Mouse (Mus musculus): ENCODE results near the gene Ccdc136.
A peak's percentile ranks its signal among the peaks of the same experiment; 100 is the strongest.

The Ccdc136 gene

DNA sequence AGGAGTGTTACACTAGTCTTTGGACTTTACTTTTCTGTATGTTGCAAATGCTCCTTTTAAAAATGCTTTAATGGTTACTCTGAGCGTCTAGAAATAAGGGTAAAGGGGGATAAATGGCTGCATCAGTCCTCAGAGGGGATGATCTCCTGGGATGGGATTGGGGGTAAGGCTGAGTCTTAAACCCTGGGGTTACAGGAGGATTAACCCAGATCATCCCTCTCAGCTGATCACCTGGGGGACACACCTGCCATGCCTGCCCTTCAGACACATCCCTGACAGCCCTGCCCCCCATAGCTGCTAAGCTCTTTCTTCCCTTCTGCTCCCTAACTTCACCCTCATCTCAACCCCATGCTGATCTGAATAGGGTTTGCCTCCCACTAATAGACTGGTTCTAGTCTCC, 1.8 kb upstream of the Ccdc136 start:
- DNase-seq (ENCODE audit: low spot score in 2 of 2): no peak

DNA sequence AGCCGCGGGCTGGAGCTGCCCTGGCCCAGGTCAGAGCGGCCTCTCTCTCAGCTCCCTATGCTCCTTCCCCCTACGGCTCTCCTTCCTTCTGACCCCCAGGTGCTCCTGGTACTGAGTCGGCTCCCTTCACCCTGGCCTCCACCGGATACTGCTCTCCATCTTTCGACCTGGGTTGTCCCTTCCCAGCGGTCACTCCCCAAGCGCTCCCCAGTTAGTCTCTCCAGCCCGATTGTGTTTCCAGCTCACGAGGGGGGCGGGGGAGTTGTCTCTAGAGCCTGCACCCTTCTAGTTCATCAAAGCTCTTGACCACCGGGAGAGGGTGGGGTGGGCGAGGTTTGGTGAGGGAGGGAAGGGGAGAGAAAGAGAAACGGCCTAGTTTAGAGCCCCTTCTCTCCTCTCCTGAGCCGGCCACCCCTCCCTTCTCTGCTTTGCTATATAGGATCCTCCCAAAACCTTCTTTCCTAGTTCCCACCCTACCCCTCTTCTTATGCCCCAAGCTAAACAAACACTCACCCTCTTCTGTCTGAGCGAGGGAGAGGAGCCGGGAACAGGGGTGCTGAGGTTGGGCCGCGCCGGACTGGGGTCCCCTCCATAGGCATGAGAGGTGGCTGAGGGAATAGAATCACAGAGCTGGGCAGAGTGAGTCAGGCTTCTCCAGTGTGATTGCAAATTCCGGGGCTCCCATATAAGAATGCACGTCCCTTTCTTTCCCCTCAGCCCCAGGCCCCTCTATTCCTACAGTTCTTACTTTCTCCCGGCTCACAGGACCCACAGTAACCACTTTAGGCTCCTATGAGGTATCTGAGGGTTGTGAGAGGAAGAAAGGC, 818 bp downstream of the Ccdc136 start:
- peak in 1 of 2 experiments; percentile 14 for DNase-seq (ENCODE audit: low spot score in 2 of 2)

- DNase-seq (ENCODE audit: low spot score in 2 of 2): peak in 1 of 2 experiments; percentile 18
Observed at GRCm38 (mm10) chr6:29397575-29397974, 1.5 kb downstream of the Ccdc136 start.

DNA sequence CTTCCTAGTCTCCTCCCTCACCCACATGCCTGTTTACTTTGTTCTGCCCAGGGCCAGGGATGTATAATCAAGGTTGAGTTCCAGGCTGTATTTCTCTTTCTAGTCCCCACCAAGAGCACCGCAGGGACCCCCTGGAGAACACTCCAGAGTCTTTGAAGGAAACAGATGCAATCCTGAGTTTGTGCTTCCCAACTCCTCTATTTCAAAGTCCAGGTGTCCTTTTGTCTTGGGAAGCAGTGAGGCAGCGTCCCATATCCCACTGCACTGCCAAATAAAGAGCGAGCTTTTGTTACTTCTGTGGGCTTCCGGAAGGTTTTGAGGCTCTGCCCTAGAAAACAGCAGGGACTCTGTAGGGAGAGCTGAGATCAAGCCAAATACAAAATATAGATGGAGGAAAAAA, 3.7 kb downstream of the Ccdc136 start:
- no peak for DNase-seq (ENCODE audit: low spot score in 2 of 2)

DNA sequence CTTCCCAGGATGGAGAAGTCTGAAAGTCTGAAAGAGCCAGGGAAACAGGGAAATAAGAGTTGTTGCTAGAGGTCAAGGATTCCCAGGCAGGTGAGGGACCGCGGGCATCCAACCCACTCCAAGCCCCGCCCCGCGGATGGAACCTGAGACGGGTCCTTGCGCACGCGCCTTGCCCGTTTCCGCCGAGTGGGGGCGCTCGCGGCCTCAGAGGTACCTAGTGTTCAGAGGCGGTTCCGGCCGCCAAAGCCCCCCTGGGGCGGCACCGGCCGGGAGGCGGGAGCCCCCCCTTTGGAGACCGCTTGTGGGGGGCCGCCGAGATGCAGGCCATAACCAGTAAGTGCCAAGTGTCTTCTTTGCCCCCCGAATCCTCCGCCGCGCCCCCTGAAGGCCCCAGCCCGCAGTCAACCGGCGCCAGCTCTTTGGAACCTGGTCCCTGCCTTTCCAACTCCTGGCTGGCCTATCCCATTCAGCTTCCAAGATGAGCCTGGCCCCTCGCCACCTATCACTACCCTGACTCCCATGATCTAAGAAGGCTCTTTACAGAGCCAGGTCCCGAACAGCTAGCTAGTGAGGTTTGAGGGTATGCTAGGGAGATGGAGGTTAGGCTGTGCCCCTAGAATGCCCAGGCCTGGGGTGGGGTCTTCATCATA, 6.7 kb downstream of the Ccdc136 start:
- no peak for DNase-seq (ENCODE audit: low spot score in 2 of 2)

- DNase-seq (ENCODE audit: low spot score in 2 of 2): no peak
Observed at GRCm38 (mm10) chr6:29406412-29406811, 10.3 kb downstream of the Ccdc136 start.

DNA sequence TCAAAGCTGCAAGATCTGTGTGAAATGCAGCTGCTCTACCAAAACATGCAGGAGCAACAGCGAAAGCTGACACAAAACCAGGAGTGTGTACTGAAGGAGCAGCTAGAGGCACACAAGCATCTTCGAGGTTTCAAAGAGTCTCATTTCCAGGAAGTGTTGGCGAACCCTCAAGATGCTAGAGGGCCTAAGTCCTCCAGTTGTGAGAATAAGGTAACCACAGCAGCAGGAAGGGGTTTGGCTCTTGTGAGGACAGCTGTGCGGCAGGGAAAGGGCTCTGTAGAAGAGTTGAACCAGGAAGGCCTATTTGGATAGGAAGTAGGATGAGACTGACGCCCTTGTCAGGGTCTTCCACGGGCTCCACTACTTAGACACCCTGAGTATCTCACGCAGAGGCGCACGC, 19.3 kb downstream of the Ccdc136 start:
- no peak for DNase-seq (ENCODE audit: low spot score in 2 of 2)

- no peak for DNase-seq (ENCODE audit: low spot score in 2 of 2)
Observed at GRCm38 (mm10) chr6:29420596-29420995, 24.5 kb downstream of the Ccdc136 start.

DNA sequence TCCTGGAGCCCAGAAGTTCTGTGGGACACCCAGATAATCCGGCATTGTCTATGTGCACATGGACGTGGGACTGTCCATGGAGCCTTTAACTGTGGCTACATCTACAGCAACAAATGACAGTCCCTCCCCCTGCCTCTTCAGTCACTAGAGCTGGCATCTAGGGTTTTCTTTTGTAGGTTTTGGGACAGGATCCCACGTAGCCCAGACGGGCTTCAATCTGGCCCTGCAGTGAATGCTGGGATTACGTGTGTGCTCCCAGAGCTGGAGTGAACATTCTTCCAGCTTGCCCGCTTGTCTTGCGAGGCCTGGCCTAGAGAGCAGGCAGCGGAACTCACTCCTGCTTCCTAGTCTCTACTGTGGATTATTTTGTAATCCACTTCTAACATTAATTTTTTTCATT, 29.0 kb downstream of the Ccdc136 start:
- DNase-seq (ENCODE audit: low spot score in 2 of 2): no peak

- DNase-seq (ENCODE audit: low spot score in 2 of 2): no peak
Observed at GRCm38 (mm10) chr6:29426331-29426730, 30.2 kb downstream of the Ccdc136 start.

- no peak for DNase-seq (ENCODE audit: low spot score in 2 of 2)
Observed at GRCm38 (mm10) chr6:29428171-29428570, 32.1 kb downstream of the Ccdc136 start.

GRCm38 (mm10) chr6:29430681-29431420, 34.7 kb downstream of the Ccdc136 start:
- no peak for DNase-seq (ENCODE audit: low spot score in 2 of 2)

DNA sequence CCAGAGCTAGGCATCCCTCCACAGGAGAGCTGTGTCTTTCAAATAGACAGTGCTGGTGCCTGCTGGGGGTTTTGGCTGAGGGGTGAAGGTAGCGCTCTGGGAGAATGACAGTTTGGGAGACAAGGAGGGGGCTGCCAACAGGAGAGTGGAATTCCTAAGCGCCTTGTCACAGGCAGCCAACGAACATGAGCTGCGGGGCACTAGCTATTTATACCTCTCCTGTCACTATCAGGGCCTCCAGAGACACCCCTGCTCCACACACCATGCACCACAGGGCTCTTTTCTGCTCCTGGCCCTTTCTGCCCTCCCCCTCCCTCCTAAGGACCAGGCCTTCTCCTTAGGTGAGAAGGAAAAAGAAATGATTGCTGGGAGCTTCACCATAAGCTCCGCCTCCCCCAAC, 35.4 kb downstream of the Ccdc136 start:
- no peak for DNase-seq (ENCODE audit: low spot score in 2 of 2)

DNA sequence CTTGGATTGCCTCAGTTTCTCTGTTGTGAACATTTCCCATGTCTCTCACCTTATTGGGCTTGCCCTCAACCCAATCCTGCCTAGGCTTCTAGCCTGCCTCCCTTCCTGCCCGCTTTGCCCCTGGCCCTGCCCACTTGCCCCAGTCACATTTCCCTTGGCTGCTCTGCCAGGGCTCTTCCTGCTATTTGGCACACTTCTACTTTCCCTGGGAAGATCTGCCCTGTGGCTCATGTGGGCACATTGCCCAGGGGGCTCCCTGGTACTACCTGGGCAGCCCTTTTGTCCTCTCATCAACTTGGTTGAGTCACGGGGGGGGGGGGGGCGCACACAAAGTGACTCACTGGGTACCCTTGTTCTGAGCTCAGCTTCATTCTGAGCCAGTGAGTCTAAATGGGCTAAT, 36.0 kb downstream of the Ccdc136 start:
- DNase-seq (ENCODE audit: low spot score in 2 of 2): no peak

DNA sequence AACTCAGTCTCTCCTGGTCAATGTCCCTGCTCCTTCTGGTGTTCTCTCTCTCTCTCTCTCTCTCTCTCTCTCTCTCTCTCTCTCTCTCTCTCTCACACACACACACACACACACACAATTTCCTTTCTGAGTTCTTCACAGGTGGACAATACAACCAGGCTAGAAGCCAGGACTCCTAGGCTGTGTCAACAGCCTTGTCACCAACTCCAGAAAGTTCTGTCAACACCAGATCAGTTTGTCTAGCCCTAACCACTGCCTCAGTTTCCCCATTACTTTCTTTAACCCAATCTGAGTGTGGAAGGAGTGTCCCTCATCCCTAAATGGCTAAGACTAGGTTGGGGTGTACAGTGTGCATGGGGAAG, 36.5 kb downstream of the Ccdc136 start:
- DNase-seq (ENCODE audit: low spot score in 2 of 2): no peak

DNA sequence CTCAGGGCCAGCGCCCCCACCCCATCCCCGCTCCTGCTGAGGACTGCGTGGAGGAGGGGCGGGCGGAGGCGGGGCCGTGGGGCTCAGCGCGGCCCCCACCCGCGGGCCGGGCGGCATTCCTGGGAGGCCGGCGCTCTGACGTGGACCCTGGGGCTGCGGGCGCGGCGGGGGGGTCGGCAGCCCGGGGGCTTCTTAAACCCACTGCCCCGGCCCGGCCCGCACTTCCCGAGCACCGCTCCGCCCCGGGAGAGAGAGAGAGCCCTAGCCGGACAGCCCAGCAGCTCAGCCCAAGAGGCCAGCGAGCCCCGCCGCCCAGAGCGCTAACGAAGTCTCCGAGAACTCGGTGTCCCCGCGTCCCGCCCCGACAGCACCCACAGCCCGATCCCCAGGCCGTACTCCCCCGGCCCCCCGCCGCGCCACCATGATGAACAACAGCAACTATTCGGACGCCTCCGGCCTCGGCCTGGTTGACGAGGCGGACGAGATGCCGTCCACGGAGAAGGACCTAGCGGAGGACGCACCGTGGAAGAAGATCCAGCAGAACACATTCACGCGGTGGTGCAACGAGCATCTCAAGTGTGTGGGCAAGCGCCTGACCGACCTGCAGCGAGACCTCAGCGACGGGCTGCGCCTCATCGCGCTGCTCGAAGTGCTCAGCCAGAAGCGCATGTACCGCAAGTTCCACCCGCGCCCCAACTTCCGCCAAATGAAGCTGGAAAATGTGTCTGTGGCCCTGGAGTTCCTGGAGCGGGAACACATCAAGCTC, 37.1 kb downstream of the Ccdc136 start, which contains the start of gene Flnc:
Gene Flnc, plus strand, starts transcription at position 219 of the 766 bp plus-strand sequence.
- no peak for DNase-seq (ENCODE audit: low spot score in 2 of 2)

DNA sequence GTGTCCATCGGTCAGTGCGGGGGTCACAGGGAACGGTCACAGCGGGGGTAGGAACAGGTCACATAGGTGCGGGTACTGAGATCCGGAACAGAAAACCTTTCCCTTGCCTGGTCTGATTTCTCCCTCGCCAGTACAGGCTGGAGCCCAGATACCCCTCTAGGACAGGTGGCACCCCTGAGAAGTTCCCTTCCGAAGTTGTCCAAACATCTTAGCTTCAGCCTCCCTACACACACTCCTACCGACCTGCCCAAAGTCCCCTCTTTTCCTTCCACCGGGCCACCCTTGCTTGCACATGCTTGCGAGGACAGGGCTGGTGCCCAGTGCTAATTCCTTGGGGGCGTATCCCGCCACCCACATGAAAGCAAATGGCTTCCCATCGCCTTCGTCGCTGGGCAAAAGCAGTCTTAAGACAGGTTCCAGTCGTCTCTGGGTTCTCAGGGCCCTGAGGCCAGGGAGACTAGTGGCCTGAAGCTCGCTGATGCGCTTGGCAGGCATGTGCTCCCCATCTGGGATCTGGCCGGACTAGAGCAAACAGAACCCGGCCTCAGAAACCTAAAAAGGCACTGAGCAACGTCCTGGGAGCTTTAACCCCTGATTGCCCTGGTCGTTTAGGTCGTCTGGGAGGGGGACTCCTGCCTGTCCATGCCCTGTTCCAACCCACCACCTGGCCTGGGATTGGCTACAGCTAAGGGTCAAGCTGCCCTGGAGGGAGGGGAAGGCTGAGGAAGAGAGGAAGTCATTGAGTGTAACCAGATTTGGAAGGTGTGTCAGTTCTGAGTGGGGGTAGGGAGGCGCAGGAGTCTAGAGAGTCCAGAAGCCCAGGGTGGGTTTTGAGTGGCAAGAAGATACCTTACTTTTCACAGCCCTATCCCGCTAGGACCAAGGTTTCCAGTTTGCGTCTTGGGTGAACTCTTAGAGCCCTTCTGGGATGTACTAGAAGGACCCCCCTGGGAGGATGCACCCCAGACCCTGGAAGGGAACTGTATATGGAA, 38.0 kb downstream of the Ccdc136 start:
- no peak for DNase-seq (ENCODE audit: low spot score in 2 of 2)

DNA sequence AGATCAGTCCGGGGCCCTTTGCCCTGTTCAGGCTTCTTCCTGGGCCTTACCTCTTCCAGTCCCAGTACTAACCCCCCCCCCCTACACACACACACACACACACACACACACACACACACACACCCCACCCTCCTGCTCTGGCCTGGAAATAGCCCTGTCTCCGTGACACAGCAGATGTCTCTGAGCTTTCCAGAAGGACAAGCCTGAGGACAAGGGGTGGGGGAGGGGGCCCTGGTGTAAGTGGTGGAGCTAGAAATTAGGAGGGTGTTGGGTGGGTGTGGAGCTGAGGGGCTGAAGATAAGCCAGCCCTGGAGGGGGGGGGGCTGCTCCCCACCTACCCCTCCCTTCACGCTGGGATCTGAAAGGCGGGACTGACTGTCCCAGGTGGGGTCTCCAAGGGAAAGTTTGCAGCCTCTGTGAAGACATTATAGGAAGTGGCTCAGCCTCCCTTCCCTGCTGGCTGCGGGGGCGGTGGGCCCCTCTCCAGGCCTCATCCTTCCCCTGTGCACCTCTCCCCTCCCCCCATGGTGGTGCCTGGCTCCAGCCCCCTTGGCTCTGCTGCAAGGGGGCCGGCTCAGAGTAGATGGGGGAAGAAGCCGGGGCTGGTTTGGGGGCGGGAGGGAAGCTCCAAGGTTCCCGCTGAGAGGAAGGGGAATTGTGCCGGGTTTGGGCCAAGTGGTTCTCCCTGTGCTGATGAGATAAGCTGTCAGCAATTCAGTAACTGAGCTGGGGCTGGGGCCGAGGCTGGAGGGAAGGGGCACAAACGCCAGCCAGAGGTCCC, 39.0 kb downstream of the Ccdc136 start:
- DNase-seq (ENCODE audit: low spot score in 2 of 2): no peak

DNA sequence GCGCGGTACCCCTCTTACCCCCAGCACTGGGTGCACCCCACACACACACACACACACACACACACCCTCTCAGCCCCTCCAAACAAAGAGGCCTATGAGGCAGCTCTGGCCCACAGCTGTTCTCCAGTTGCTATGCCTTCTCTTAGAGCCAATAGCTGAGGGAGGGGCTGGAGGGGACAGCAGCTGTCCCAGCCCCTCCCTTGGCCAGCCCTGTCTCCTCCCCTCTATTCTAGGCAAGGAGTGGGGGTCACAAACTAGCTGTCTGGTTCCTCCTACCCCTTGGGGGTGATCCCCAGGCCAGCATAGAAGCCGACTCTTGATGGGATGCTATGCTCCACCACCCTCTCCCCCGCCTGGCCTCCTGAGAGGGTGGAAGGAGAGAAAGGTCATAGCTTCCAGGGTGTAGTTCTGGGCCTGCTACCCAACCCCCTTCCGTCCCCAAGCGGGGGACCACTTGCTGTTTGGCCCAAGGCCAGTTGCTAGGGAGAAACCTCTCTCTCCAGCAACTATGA, 39.9 kb downstream of the Ccdc136 start:
- no peak for DNase-seq (ENCODE audit: low spot score in 2 of 2)

Data from frontal cortex, postnatal 14 days (tissue).